Mouse (Mus musculus) adrenal gland, adult 18-20 months (tissue): Measurements from ENCODE around the gene Ptprg. TPM values are rescaled to one million over a fixed set of nuclear protein-coding genes. Genes with fewer than 3 reads are reported as not detected.

Source experiments
- DNase-seq, 2 experiments: peaks; one replicate each; pipeline ENCODE4 v3.0.0; 2021 to 2022; ENCODE audit warnings: low spot score in 2 of 2
- total RNA-seq, 2 experiments: library from RNA; stranded (reverse); gene quantifications; 1 replicate in 1 of 2; 2 replicates in 1 of 2; pipeline ENCODE4 v1.2.3; 2021

Gene Ptprg
- total RNA-seq, 2 experiments from 2014 or later, result 78.0 to 111 TPM

DNA sequence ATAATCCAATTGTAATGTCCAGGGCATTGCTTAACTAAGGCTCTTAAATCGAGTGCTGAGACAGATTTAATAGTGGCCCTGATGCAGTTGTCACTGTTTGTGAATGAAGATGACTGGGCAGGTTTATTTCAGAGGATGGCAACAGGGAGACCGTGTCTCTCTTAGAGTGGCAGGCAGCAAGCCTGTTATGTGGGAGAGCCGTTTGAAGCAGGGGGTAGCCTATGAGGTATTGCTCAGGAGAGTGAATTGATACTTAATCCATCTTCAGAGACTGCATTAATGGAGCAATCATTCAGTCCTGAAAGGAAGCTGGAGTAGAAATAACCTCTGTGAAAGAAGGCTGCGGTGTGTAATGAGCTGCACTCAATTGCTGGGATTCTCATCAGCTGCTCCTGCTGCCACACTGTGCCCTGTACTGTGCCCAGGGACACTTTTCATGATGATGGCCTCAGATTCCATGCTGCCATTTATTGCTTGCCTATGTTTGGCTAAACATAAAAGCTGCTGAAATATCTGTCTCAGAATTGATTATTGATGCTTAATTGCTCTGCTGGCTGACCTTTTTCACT, 526.6 kb downstream of the Ptprg start:
- no peak for DNase-seq

GRCm38 (mm10) chr14:12082131-12082921, 529.0 kb downstream of the Ptprg start:
- DNase-seq, result no peak

- DNase-seq, result no peak
Measured at GRCm38 (mm10) chr14:12084076-12084475, 530.7 kb downstream of the Ptprg start.

- DNase-seq, result no peak
Measured at GRCm38 (mm10) chr14:12085078-12085477, 531.7 kb downstream of the Ptprg start.

GRCm38 (mm10) chr14:12086167-12086566, 532.8 kb downstream of the Ptprg start:
- DNase-seq, result no peak

DNA sequence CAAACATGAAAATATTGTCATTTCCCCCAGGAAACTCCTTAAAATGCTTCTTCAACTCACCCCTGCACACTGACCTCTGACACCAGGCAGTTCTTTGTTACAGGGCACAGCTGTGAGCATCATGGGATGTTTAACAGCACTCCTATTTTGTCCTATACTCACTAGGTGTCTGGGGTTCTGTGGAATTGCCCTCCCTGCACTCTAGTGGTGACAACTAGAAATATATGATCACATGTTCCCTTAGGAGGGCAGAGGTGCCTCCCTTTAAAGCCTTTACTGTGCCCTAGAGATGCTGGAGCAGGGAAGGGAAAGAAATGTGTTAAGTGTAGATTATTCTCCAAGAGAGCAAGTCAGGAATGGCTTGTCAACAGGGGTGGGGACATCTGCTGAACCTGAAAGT, 536.6 kb downstream of the Ptprg start:
- no peak for DNase-seq

DNA sequence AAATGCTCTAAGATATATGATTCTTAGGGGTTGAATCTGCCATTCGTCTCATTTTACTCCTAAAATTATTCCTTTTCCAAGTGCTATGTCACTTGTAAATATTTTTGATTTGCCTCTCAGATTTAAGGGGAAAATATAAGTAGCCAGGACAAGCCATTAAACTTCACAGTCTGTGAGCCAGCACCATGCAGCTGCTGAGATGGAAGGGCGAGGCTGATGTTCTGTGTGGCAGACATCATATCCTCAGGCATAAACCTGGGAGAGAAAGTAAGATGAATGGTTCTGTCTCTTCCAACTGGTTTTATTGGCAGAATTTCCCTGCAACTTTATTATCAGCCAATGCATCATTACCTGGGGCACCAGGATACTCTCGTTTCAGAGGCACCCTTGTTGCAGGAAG, 538.4 kb downstream of the Ptprg start:
- no peak for DNase-seq

- DNase-seq, result no peak
Measured at GRCm38 (mm10) chr14:12099390-12100333, 546.3 kb downstream of the Ptprg start.

- DNase-seq, result no peak
Measured at GRCm38 (mm10) chr14:12102389-12103325, 549.3 kb downstream of the Ptprg start.

DNA sequence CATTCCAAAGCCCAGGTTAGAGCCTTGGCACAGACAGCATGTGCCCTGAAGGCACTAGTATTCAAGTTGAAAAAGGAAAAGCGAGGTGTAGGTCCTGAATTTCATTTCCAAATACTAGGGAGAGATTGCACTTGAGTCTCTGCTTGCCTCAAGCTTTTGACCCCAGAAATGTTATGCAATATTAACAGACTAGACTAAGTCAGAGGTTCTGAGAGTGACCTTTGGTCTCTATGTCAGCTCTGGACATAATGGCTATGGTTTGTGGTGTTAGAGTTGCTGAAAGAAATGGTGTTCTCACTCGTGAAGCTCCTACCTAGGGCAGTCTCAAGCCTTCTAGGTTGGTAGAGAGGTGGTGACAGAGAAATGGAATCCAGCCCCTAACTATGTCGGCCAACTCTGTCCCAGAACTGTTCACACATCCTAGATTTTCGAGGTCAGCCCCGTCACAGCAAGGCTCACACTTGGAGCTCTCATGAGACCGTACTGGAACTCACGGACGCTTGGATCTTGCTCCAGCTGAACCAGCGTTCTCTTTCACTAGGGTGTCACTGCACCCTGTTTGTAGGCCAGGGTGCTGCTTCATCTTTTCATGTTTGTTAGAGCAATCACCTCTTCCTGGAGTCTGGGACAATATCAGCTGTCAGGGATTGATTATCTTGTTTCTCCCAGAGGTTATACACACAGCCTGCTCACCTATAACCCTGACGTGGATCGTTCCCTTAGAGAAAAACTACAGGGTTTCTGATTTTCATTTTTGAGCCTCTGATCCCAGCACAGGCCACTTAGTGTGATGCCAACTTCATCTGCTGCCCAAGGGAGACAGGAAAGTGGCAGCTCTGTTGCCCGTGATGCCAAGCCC, 551.2 kb downstream of the Ptprg start:
- DNase-seq, result no peak

- no peak for DNase-seq
Measured at GRCm38 (mm10) chr14:12105156-12105430, 551.8 kb downstream of the Ptprg start.

DNA sequence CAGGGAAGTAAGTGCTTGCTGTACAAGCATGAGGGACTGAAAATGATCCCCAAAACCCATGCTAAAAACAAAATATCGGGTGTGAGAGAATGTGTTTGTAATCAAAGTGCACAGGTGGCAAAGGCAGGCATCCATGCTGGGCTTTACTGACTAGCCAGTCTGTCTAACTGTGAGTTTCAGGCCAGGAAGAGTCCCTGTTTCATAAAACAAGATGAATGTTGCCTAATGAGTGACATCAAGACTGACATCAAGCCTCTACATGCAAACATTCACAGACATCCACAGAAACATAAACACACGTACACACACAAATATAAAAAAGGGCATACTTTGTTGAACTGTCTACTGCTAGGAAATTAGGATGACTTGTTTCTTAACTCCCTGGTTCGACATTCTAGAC, 552.3 kb downstream of the Ptprg start:
- DNase-seq, result no peak

GRCm38 (mm10) chr14:12107459-12107858, 554.1 kb downstream of the Ptprg start:
- DNase-seq, result no peak

DNA sequence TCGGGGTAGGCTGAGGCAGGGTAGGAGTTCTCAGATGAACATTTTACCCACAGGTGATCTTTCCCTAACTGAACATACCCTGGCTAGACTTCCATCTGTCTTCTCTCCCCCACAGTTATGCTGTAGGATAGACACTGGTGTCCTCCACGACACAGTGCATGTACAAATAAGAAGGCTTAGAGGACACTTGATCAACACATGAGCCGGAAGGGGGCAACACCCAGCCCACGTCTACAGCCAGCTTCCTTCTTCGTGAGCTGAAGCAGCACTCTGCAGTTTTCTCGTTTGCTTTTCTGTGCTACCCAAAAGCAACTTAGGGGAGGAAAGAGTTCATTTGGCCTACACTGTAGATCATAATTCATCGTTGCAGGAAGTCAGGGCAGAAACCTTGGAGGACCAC, 554.7 kb downstream of the Ptprg start:
- DNase-seq, result no peak

- DNase-seq, result peak; percentile 36 to 46
Measured at GRCm38 (mm10) chr14:12112548-12113011, 559.2 kb downstream of the Ptprg start.

- DNase-seq, result no peak
Measured at GRCm38 (mm10) chr14:12113326-12113725, 560.0 kb downstream of the Ptprg start.

GRCm38 (mm10) chr14:12114016-12114415, 560.7 kb downstream of the Ptprg start:
- DNase-seq, result no peak

DNA sequence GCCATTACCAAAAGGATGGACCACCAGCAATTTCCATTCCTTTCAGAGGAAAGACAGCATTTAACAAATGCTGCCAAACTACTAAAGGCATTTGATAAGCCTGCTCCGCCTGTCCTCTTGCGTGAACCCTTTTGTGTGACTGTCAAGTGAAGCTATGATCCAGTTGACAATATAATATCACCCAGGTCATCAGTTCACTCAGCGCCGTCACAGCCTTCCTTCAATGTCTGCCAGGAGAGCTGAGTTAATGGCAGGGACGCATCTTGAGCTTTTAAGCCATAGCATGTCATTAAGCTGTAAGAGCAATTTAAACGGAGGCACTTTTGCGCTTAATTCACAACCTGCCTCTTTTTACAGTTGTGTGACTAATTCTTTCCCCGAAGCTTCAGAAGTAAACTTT, 565.9 kb downstream of the Ptprg start:
- DNase-seq, result no peak

- DNase-seq, result no peak
Measured at GRCm38 (mm10) chr14:12121906-12122305, 568.6 kb downstream of the Ptprg start.

- DNase-seq, result no peak
Measured at GRCm38 (mm10) chr14:12124682-12125081, 571.4 kb downstream of the Ptprg start.
